Mouse (Mus musculus): ENCODE results near the gene Slc9c1.

DNA sequence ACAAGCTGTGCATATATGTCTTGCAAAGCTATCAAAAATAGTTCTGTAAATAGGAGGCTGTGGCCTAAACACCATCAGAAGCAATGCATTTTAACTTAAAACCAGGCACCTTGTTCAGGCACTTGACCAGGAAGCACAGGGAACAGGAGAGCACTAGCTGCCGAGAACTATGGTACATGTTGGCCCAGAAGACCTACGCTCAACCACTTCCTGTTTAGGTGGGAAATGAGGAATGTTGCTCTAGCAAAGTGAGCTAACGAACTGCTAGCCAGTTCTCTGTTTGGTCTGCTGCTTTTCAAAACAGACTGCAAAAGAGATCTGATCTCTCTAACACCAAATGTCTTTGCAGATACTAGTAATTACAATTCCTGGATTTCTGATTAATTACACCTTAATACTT, 9.2 kb downstream of the Slc9c1 start:
- no peak for TF ChIP-seq POLR2A (IDR thresholded peaks at IDR 0.05; ENCODE audit: extremely low read depth, insufficient read depth, low read length)
- TF ChIP-seq CTCF (IDR thresholded peaks at IDR 0.05; ENCODE audit: extremely low read depth, insufficient read depth, low read length) = no peak

Measured in cortical plate, adult 2 months (tissue).